ENCODE assay signal across 38 mouse cellular contexts in genomic region chr13:4576921-4577320, GRCm38 (mm10). TPM values are rescaled to one million over a fixed set of nuclear protein-coding genes. Genes with fewer than 3 reads are reported as not detected.
"Had no signal": no experiment of that assay in that cellular context is flagged by ENCODE, and none has a peak within 500 bp of the region (broad histone marks: within the 10 kb centered on the region; RNA-seq: fewer than 3 reads in every experiment).

No protein-coding gene starts in this region.

- DNase-seq: left cerebral cortex, postnatal 4 days; liver; liver, embryonic 13.5 days; liver, postnatal 0 days; lung, adult 18-20 months; lung, adult 2 months; lung, embryonic 14.5 days; lung, postnatal 10 days; lung, postnatal 14 days; lung, postnatal 36 days; lung, postnatal 4 days; midbrain, embryonic 14.5 days had no signal

- H3K4me1 ChIP-seq: limb, embryonic 10.5 days; limb, embryonic 12.5 days; limb, embryonic 13.5 days; limb, embryonic 15.5 days; liver, embryonic 12.5 days; liver, embryonic 13.5 days; liver, embryonic 15.5 days; lung, embryonic 15.5 days; megakaryocyte, embryonic 14.5 days; midbrain, embryonic 10.5 days; midbrain, embryonic 12.5 days; midbrain, embryonic 13.5 days; midbrain, embryonic 15.5 days; neural tube, embryonic 12.5 days had no signal

- H3K27me3 ChIP-seq: limb, embryonic 12.5 days; limb, embryonic 13.5 days; limb, embryonic 15.5 days; liver, embryonic 12.5 days; liver, embryonic 13.5 days; liver, embryonic 15.5 days; lung, embryonic 15.5 days; megakaryocyte, embryonic 14.5 days; midbrain, embryonic 12.5 days; midbrain, embryonic 13.5 days; midbrain, embryonic 15.5 days; neural tube, embryonic 12.5 days had no signal

- H3K9ac ChIP-seq: limb, embryonic 12.5 days; limb, embryonic 13.5 days; limb, embryonic 15.5 days; liver, embryonic 12.5 days; liver, embryonic 13.5 days; liver, embryonic 14.5 days; liver, embryonic 15.5 days; liver, postnatal 0 days; lung, embryonic 14.5 days; lung, embryonic 15.5 days; midbrain, embryonic 12.5 days; midbrain, embryonic 13.5 days; midbrain, embryonic 15.5 days; neural tube, embryonic 12.5 days had no signal

- H3K27ac ChIP-seq: limb, embryonic 10.5 days; limb, embryonic 12.5 days; limb, embryonic 13.5 days; limb, embryonic 15.5 days; liver, embryonic 12.5 days; liver, embryonic 13.5 days; liver, embryonic 14.5 days; liver, embryonic 15.5 days; lung, embryonic 15.5 days; macrophage; midbrain, embryonic 10.5 days; midbrain, embryonic 12.5 days; midbrain, embryonic 13.5 days; midbrain, embryonic 15.5 days; neural tube, embryonic 12.5 days had no signal

- H3K4me3 ChIP-seq: limb, embryonic 10.5 days; limb, embryonic 12.5 days; limb, embryonic 13.5 days; limb, embryonic 15.5 days; liver, embryonic 12.5 days; liver, embryonic 13.5 days; liver, embryonic 15.5 days; lung, embryonic 15.5 days; megakaryocyte, embryonic 14.5 days; midbrain, embryonic 10.5 days; midbrain, embryonic 12.5 days; midbrain, embryonic 13.5 days; midbrain, embryonic 15.5 days; myocyte; neural tube, embryonic 12.5 days had no signal

- H3K9me3 ChIP-seq: limb, embryonic 10.5 days; limb, embryonic 12.5 days; limb, embryonic 13.5 days; limb, embryonic 15.5 days; liver, embryonic 12.5 days; liver, embryonic 13.5 days; liver, embryonic 15.5 days; lung, embryonic 15.5 days; midbrain, embryonic 10.5 days; midbrain, embryonic 12.5 days; midbrain, embryonic 15.5 days; neural tube, embryonic 12.5 days had no signal

- H3K36me3 ChIP-seq: limb, embryonic 10.5 days; limb, embryonic 12.5 days; limb, embryonic 13.5 days; limb, embryonic 15.5 days; liver, embryonic 12.5 days; liver, embryonic 13.5 days; liver, embryonic 15.5 days; lung, embryonic 15.5 days; midbrain, embryonic 10.5 days; midbrain, embryonic 12.5 days; midbrain, embryonic 13.5 days; midbrain, embryonic 15.5 days; neural tube, embryonic 12.5 days had no signal

- H3K4me2 ChIP-seq: limb, embryonic 12.5 days; limb, embryonic 13.5 days; limb, embryonic 15.5 days; liver, embryonic 11.5 days; liver, embryonic 12.5 days; liver, embryonic 13.5 days; liver, embryonic 15.5 days; lung, embryonic 14.5 days; lung, embryonic 15.5 days; midbrain, embryonic 11.5 days; midbrain, embryonic 12.5 days; midbrain, embryonic 13.5 days; midbrain, embryonic 15.5 days; neural tube, embryonic 12.5 days had no signal

- ATAC-seq: liver, embryonic 12.5 days; liver, postnatal 0 days; lung, postnatal 0 days; midbrain, embryonic 13.5 days; midbrain, embryonic 15.5 days; midbrain, embryonic 16.5 days had no signal

RNA-seq across cellular contexts. Expression of gene Akr1c21, which starts 3.0 kb away (rescaled TPM):
- polyA plus RNA-seq: limb, embryonic 10.5 days; limb, embryonic 11.5 days; limb, embryonic 12.5 days; limb, embryonic 13.5 days; limb, embryonic 14.5 days; limb, embryonic 15.5 days; liver, adult 2 months; liver, embryonic 11.5 days; liver, embryonic 12.5 days; liver, embryonic 14.5 days; liver, postnatal 0 days; lung, adult 2 months; lung, embryonic 14.5 days; lung, embryonic 15.5 days; lung, embryonic 16.5 days; lung, postnatal 0 days; macrophage; midbrain, embryonic 10.5 days; midbrain, embryonic 11.5 days; midbrain, embryonic 12.5 days; midbrain, embryonic 14.5 days; midbrain, embryonic 15.5 days; midbrain, embryonic 16.5 days; midbrain, postnatal 0 days; myocyte; neural tube, embryonic 11.5 days; neural tube, embryonic 12.5 days had no signal

RNA-seq across cellular contexts. Expression of gene Akr1c20, which starts 53.8 kb away (rescaled TPM):
- polyA plus RNA-seq: limb, embryonic 10.5 days; limb, embryonic 11.5 days; limb, embryonic 12.5 days; limb, embryonic 13.5 days; limb, embryonic 14.5 days; limb, embryonic 15.5 days; liver, embryonic 11.5 days; liver, embryonic 12.5 days; liver, embryonic 13.5 days; lung, adult 2 months; lung, embryonic 14.5 days; lung, embryonic 15.5 days; lung, embryonic 16.5 days; lung, postnatal 0 days; macrophage; midbrain, embryonic 10.5 days; midbrain, embryonic 11.5 days; midbrain, embryonic 12.5 days; midbrain, embryonic 13.5 days; midbrain, embryonic 14.5 days; midbrain, embryonic 15.5 days; midbrain, embryonic 16.5 days; midbrain, postnatal 0 days; myocyte; neural tube, embryonic 11.5 days; neural tube, embryonic 12.5 days had no signal
